In genomic region chr4:12750817-12751216, GRCm38 (mm10) we compare ENCODE assay signal across 23 mouse cellular contexts.
"Had no signal": no experiment of that assay in that cellular context is flagged by ENCODE, and none has a peak within 500 bp of the region (broad histone marks: within the 10 kb centered on the region; RNA-seq: fewer than 3 reads in every experiment).

No protein-coding gene starts in this region.

- H3K9me3 ChIP-seq: heart, embryonic 10.5 days; heart, embryonic 12.5 days; hindbrain, embryonic 10.5 days; hindbrain, embryonic 12.5 days; hindbrain, embryonic 15.5 days; intestine, embryonic 15.5 days; limb, embryonic 13.5 days; limb, embryonic 15.5 days; liver, embryonic 12.5 days had no signal

- H3K4me3 ChIP-seq: heart, embryonic 10.5 days; heart, embryonic 12.5 days; hindbrain, embryonic 10.5 days; hindbrain, embryonic 12.5 days; hindbrain, embryonic 15.5 days; intestine, embryonic 15.5 days; layer of hippocampus, adult 2 months; left cerebral cortex, adult 2 months; limb, embryonic 13.5 days; limb, embryonic 15.5 days; liver, embryonic 12.5 days had no signal

- H3K36me3 ChIP-seq: heart, embryonic 10.5 days; heart, embryonic 12.5 days; hindbrain, embryonic 10.5 days; hindbrain, embryonic 12.5 days; hindbrain, embryonic 15.5 days; intestine, embryonic 15.5 days; limb, embryonic 13.5 days; limb, embryonic 15.5 days; liver, embryonic 12.5 days had no signal

- H3K27ac ChIP-seq: heart, embryonic 10.5 days; hindbrain, embryonic 10.5 days; hindbrain, embryonic 12.5 days; hindbrain, embryonic 15.5 days; intestine, embryonic 15.5 days; layer of hippocampus, adult 2 months; left cerebral cortex, adult 2 months; limb, embryonic 13.5 days; limb, embryonic 15.5 days; liver, embryonic 12.5 days; liver, embryonic 14.5 days had no signal

- H3K27me3 ChIP-seq: heart, embryonic 12.5 days; hindbrain, embryonic 12.5 days; hindbrain, embryonic 15.5 days; intestine, embryonic 15.5 days; limb, embryonic 13.5 days; limb, embryonic 15.5 days; liver, embryonic 12.5 days had no signal

- H3K9ac ChIP-seq: heart, embryonic 12.5 days; hindbrain, embryonic 12.5 days; hindbrain, embryonic 15.5 days; intestine, embryonic 15.5 days; limb, embryonic 13.5 days; limb, embryonic 15.5 days; liver, embryonic 12.5 days; liver, embryonic 14.5 days had no signal

- H3K4me2 ChIP-seq: heart, embryonic 12.5 days; hindbrain, embryonic 12.5 days; hindbrain, embryonic 15.5 days; intestine, embryonic 15.5 days; limb, embryonic 13.5 days; limb, embryonic 15.5 days; liver, embryonic 12.5 days had no signal

- DNase-seq: gastrocnemius, postnatal 14 days; heart, adult 18-20 months; heart, postnatal 10 days; heart, postnatal 4 days; kidney, adult 18-20 months; kidney, adult 8-10 months; kidney, postnatal 10 days; kidney, postnatal 25 days; kidney, postnatal 4 days had no signal

- ATAC-seq: inflammation-experienced regulatory T-cells, adult 6 months; intestine, embryonic 15.5 days; intestine, postnatal 0 days; liver, embryonic 12.5 days had no signal

- H3K4me1 ChIP-seq: heart, embryonic 10.5 days; heart, embryonic 12.5 days; hindbrain, embryonic 12.5 days; hindbrain, embryonic 15.5 days; intestine, embryonic 15.5 days; limb, embryonic 13.5 days; limb, embryonic 15.5 days; liver, embryonic 12.5 days had no signal
